Mouse (Mus musculus) kidney, adult 2 months (tissue): ENCODE measurements at regions not wholly inside any gene's neighbourhood (a gene's known extent, or its start where the extent isn't known, plus 50 kb on each side); places are given as distances from the start of the nearest gene placed in this dataset.
"Not testable (repeated sequence)": the region's sequence is repeated elsewhere in the genome, so short reads cannot be mapped to it uniquely, and the experiment has no call there.

ENCODE experiments used
- DNase-seq: peaks from one replicate; pipeline ENCODE4 v3.0.0; 2021
- H3K27ac ChIP-seq: fragments of 200-500 bp; 2 replicates; pipeline ENCODE4 v1.5.1; 2012; ENCODE audit warnings: low read depth, low read length, control low read depth, inconsistent platforms; ENCODE audit not compliant: insufficient read depth
- H3K27me3 ChIP-seq: fragments of 200-500 bp; replicated peaks from 2 replicates; pipeline ENCODE4 v1.6.1; 2012; ENCODE audit warnings: mild to moderate bottlenecking, moderate library complexity, low read length, inconsistent platforms; ENCODE audit not compliant: control insufficient read depth, insufficient read depth
- H3K36me3 ChIP-seq: fragments of 200-500 bp; 2 replicates; pipeline ENCODE4 v1.6.1; 2012; ENCODE audit warnings: mild to moderate bottlenecking, moderate library complexity, low read length, inconsistent platforms; ENCODE audit not compliant: control insufficient read depth, insufficient read depth
- H3K4me1 ChIP-seq: fragments of 200-500 bp; 2 replicates; pipeline ENCODE4 v1.6.1; 2011; ENCODE audit warnings: low read length; ENCODE audit not compliant: control insufficient read depth, insufficient read depth
- H3K4me3 ChIP-seq: fragments of 200-500 bp; 2 replicates; pipeline ENCODE4 v1.5.1; 2011; ENCODE audit warnings: mild to moderate bottlenecking, low read depth, low read length, control low read depth; ENCODE audit not compliant: insufficient read depth
- CTCF ChIP-seq: fragments of 200-500 bp; conservative IDR thresholded peaks from 2 replicates; pipeline ENCODE4 v1.5.1; 2011; ENCODE audit warnings: low read depth, mild to moderate bottlenecking, control low read depth, low read length, moderate library complexity, mixed read lengths; ENCODE audit not compliant: insufficient read depth, insufficient read length
- POLR2A ChIP-seq: fragments of 200-500 bp; IDR thresholded peaks from one replicate; pipeline ENCODE4 v1.6.1; 2011; ENCODE audit warnings: low read depth, low read length, control low read depth
- WGBS: fragments of 180-500 bp; shearing (Covaris S2); methylation state at CpG from one replicate; pipeline ENCODE4 v1.1.7; 2018; 5-methylcytosine and 5-hydroxymethylcytosine counted together

GRCm38 (mm10) chr3:6759172-6759571 is 138.9 kb upstream of the 1700008P02Rik start:
- no peak for TF ChIP-seq POLR2A
- no peak for TF ChIP-seq CTCF
- Histone ChIP-seq H3K27ac (no peak overlapping the region), H3K4me1 (no peaks in the 10 kb centered on the region), H3K36me3 (no peaks in the 10 kb centered on the region), H3K4me3 (no peak overlapping the region), H3K27me3 (no peaks in the 10 kb centered on the region)
- DNase-seq = no peak
- 39% methylated on average over 1 of the region's 1 CpGs for WGBS

- TF ChIP-seq CTCF (no peak), POLR2A (no peak)
- H3K27ac ChIP-seq = no peak overlapping the region
- H3K36me3 ChIP-seq = no peaks in the 10 kb centered on the region
- no peaks in the 10 kb centered on the region for H3K4me1 ChIP-seq
- no peak for DNase-seq
- no peak overlapping the region for H3K4me3 ChIP-seq
- no peaks in the 10 kb centered on the region for H3K27me3 ChIP-seq
Observed at GRCm38 (mm10) chr3:6757562-6757961, 137.3 kb upstream of the 1700008P02Rik start.

GRCm38 (mm10) chr3:6750746-6751145 is 130.5 kb upstream of the 1700008P02Rik start:
- H3K4me3 ChIP-seq, H3K4me1 ChIP-seq, H3K27me3 ChIP-seq, DNase-seq, H3K27ac ChIP-seq, H3K36me3 ChIP-seq: not testable (repeated sequence)
- WGBS = 68% methylated on average over 6 of the region's 6 CpGs

GRCm38 (mm10) chr3:6731372-6732297 is 111.4 kb upstream of the 1700008P02Rik start:
- no peaks in the 10 kb centered on the region for H3K4me1 ChIP-seq
- TF ChIP-seq CTCF (no peak), POLR2A (no peak)
- no peaks in the 10 kb centered on the region for H3K27me3 ChIP-seq
- H3K27ac ChIP-seq = no peak overlapping the region
- H3K4me3 ChIP-seq = no peak overlapping the region
- DNase-seq = no peak
- 55% methylated on average over 5 of the region's 5 CpGs for WGBS
- H3K36me3 ChIP-seq = no peaks in the 10 kb centered on the region

GRCm38 (mm10) chr3:6730066-6730465 is 109.8 kb upstream of the 1700008P02Rik start:
- no peaks in the 10 kb centered on the region for H3K4me1 ChIP-seq
- no peaks in the 10 kb centered on the region for H3K27me3 ChIP-seq
- no peak for DNase-seq
- no peak overlapping the region for H3K4me3 ChIP-seq
- H3K27ac ChIP-seq = no peak overlapping the region
- TF ChIP-seq POLR2A = no peak
- TF ChIP-seq CTCF = no peak
- H3K36me3 ChIP-seq = no peaks in the 10 kb centered on the region

GRCm38 (mm10) chr3:6683679-6684078 is 63.4 kb upstream of the 1700008P02Rik start:
- 79% methylated on average over 2 of the region's 2 CpGs for WGBS

GRCm38 (mm10) chr3:6681411-6681810 is 61.2 kb upstream of the 1700008P02Rik start:
- Histone ChIP-seq H3K27ac (no peak overlapping the region), H3K27me3 (no peaks in the 10 kb centered on the region), H3K4me1 (no peaks in the 10 kb centered on the region), H3K36me3 (no peaks in the 10 kb centered on the region), H3K4me3 (no peak overlapping the region)
- no peak for DNase-seq
- TF ChIP-seq POLR2A (no peak), CTCF (no peak)
- WGBS = 65% methylated on average over 2 of the region's 2 CpGs

More at GRCm38 (mm10) chr3:6683679-6684078, 63.4 kb upstream of the 1700008P02Rik start:
- H3K27ac ChIP-seq = no peak overlapping the region
- no peaks in the 10 kb centered on the region for H3K36me3 ChIP-seq
- DNase-seq = no peak
- no peak overlapping the region for H3K4me3 ChIP-seq
- no peaks in the 10 kb centered on the region for H3K27me3 ChIP-seq
- TF ChIP-seq POLR2A (no peak), CTCF (no peak)
- H3K4me1 ChIP-seq = no peaks in the 10 kb centered on the region
